Mouse (Mus musculus) olfactory bulb, adult 2 months (tissue): ENCODE results near the gene Banf2.

Source experiments
- CTCF ChIP-seq: fragments of 200-500 bp; IDR thresholded peaks from 2 replicates; pipeline ENCODE4 v1.5.1; 2012; ENCODE audit warnings: low read depth, mild to moderate bottlenecking, low read length, moderate library complexity; ENCODE audit not compliant: insufficient read depth
- POLR2A ChIP-seq: fragments of 200-500 bp; IDR thresholded peaks from 2 replicates; pipeline ENCODE4 v1.6.1; 2012; ENCODE audit warnings: mild to moderate bottlenecking, low read depth, low read length, moderate library complexity; ENCODE audit not compliant: insufficient read depth

GRCm38 (mm10) chr2:144026456-144026855, 6.4 kb upstream of the Banf2 start:
- TF ChIP-seq CTCF (no peak), POLR2A (no peak)
